Mouse (Mus musculus) naive thymus-derived CD4-positive, alpha-beta T cell, adult 2 months (primary cell): ENCODE measurements at regions not wholly inside any gene's neighbourhood (a gene's known extent, or its start where the extent isn't known, plus 50 kb on each side); places are given as distances from the start of the nearest gene placed in this dataset.
A peak's percentile ranks its signal among the peaks of the same experiment; 100 is the strongest.

Experiments
- DNase-seq: peaks from one replicate; pipeline ENCODE4 v3.0.0-alpha.2; 2011; ENCODE audit warnings: low read depth

- DNase-seq = no peak
These were observed 127.0 kb downstream of the Gadd45g start for GRCm38 (mm10) chr13:51973461-51973860.

- no peak for DNase-seq
These were observed 127.6 kb downstream of the Gadd45g start for GRCm38 (mm10) chr13:51974101-51974500.

- DNase-seq = no peak
These were observed 128.9 kb downstream of the Gadd45g start for GRCm38 (mm10) chr13:51975330-51975729.

- no peak for DNase-seq
These were observed 129.5 kb downstream of the Gadd45g start for GRCm38 (mm10) chr13:51975801-51976601.

- DNase-seq = no peak
These were observed 130.2 kb downstream of the Gadd45g start for GRCm38 (mm10) chr13:51976620-51977214.

GRCm38 (mm10) chr13:51979301-51979977 is 133.0 kb downstream of the Gadd45g start:
- DNase-seq = no peak

GRCm38 (mm10) chr13:51980344-51980743 is 133.9 kb downstream of the Gadd45g start:
- no peak for DNase-seq

- DNase-seq = no peak
These were observed 136.5 kb downstream of the Gadd45g start for GRCm38 (mm10) chr13:51983002-51983401.

- no peak for DNase-seq
These were observed 137.1 kb downstream of the Gadd45g start for GRCm38 (mm10) chr13:51983575-51983974.

- DNase-seq = no peak
These were observed 144.9 kb downstream of the Gadd45g start for GRCm38 (mm10) chr13:51991339-51991738.

- no peak for DNase-seq
These were observed 146.4 kb downstream of the Gadd45g start for GRCm38 (mm10) chr13:51992878-51993277.

- no peak for DNase-seq
These were observed 149.7 kb downstream of the Gadd45g start for GRCm38 (mm10) chr13:51996163-51996562.

GRCm38 (mm10) chr13:51998542-51998941 is 152.1 kb downstream of the Gadd45g start:
- no peak for DNase-seq

- DNase-seq = no peak
These were observed 155.3 kb downstream of the Gadd45g start for GRCm38 (mm10) chr13:52001811-52002210.

GRCm38 (mm10) chr13:52003946-52004539 is 157.6 kb downstream of the Gadd45g start:
- peak; percentile 52 for DNase-seq

GRCm38 (mm10) chr13:52007585-52008395 is 161.3 kb downstream of the Gadd45g start:
- peak; percentile 38 for DNase-seq

- no peak for DNase-seq
These were observed 162.8 kb downstream of the Gadd45g start for GRCm38 (mm10) chr13:52009231-52009630.

GRCm38 (mm10) chr13:52009766-52010165 is 163.3 kb downstream of the Gadd45g start:
- DNase-seq = no peak

- DNase-seq = no peak
These were observed 164.5 kb downstream of the Gadd45g start for GRCm38 (mm10) chr13:52011001-52011400.

- DNase-seq = no peak
These were observed 166.7 kb downstream of the Gadd45g start for GRCm38 (mm10) chr13:52013182-52013581.

- DNase-seq = no peak
These were observed 167.3 kb downstream of the Gadd45g start for GRCm38 (mm10) chr13:52013757-52014156.

GRCm38 (mm10) chr13:52014566-52014965 is 168.1 kb downstream of the Gadd45g start:
- DNase-seq = no peak
